Mouse (Mus musculus): ENCODE measurements around the gene Ccr7.

DNA sequence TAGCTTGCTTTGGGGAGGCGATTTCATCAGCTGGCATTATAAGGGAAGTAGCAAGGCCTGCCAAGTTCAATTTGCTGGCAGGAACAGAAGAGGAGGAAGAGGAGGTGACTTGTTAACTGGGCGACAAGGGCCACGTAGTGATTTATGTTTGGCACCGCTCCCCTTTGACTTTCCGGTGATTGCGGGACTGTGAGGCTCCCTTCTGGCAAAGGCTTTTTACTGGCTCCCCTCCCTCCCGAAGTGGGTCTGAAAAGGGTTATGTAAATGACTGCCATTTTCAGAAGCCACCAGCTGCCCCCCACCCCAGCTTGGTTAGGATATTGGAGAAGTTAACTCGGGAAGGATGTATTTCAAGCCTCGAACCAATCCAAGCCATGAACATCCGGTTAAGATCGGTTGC lies 27.7 kb upstream of the Ccr7 start:
- no peak for TF ChIP-seq GATA1 (IDR thresholded peaks at IDR 0.05; ENCODE audit: borderline replicate concordance, low read length)
- TF ChIP-seq FLI1 (IDR thresholded peaks at IDR 0.05; ENCODE audit: low read length), result no peak

Measured in megakaryocyte, embryonic 14.5 days (primary cell).